Mouse (Mus musculus): ENCODE measurements around the gene Rsu1.

The Rsu1 gene

GRCm38 (mm10) chr2:13271165-13271957 is at the start of gene Rsu1:
Gene Rsu1, minus strand, starts transcription at chr2:13271415.
- DNase-seq = peak; percentile 79

- DNase-seq = no peak
Measured at GRCm38 (mm10) chr2:13303376-13303775, 32.2 kb upstream of the Rsu1 start.

- no peak for DNase-seq
Measured at GRCm38 (mm10) chr2:13299031-13299430, 27.8 kb upstream of the Rsu1 start.

GRCm38 (mm10) chr2:13297733-13298132 is 26.5 kb upstream of the Rsu1 start:
- no peak for DNase-seq

GRCm38 (mm10) chr2:13290661-13291060 is 19.4 kb upstream of the Rsu1 start:
- no peak for DNase-seq

- no peak for DNase-seq
Measured at GRCm38 (mm10) chr2:13290070-13290469, 18.9 kb upstream of the Rsu1 start.

- DNase-seq = no peak
Measured at GRCm38 (mm10) chr2:13278114-13278862, 7.1 kb upstream of the Rsu1 start.

- DNase-seq = no peak
Measured at GRCm38 (mm10) chr2:13275874-13276273, 4.7 kb upstream of the Rsu1 start.

- DNase-seq = no peak
Measured at GRCm38 (mm10) chr2:13270736-13271135, 479 bp downstream of the Rsu1 start.

GRCm38 (mm10) chr2:13268681-13269293 is 2.4 kb downstream of the Rsu1 start:
- DNase-seq = no peak

- no peak for DNase-seq
Measured at GRCm38 (mm10) chr2:13264875-13265274, 6.3 kb downstream of the Rsu1 start.

- DNase-seq = no peak
Measured at GRCm38 (mm10) chr2:13263150-13263549, 8.1 kb downstream of the Rsu1 start.

GRCm38 (mm10) chr2:13258606-13259005 is 12.6 kb downstream of the Rsu1 start:
- no peak for DNase-seq

- no peak for DNase-seq
Measured at GRCm38 (mm10) chr2:13240711-13241110, 30.5 kb downstream of the Rsu1 start.

- peak; percentile 35 for DNase-seq
Measured at GRCm38 (mm10) chr2:13237140-13237901, 33.9 kb downstream of the Rsu1 start.

- no peak for DNase-seq
Measured at GRCm38 (mm10) chr2:13235696-13236095, 35.5 kb downstream of the Rsu1 start.

GRCm38 (mm10) chr2:13234796-13235195 is 36.4 kb downstream of the Rsu1 start:
- no peak for DNase-seq

GRCm38 (mm10) chr2:13233902-13234301 is 37.3 kb downstream of the Rsu1 start:
- DNase-seq = no peak

- no peak for DNase-seq
Measured at GRCm38 (mm10) chr2:13233254-13233835, 37.9 kb downstream of the Rsu1 start.

GRCm38 (mm10) chr2:13232305-13232704 is 38.9 kb downstream of the Rsu1 start:
- DNase-seq = no peak

- DNase-seq = no peak
Measured at GRCm38 (mm10) chr2:13229686-13230085, 41.5 kb downstream of the Rsu1 start.

- no peak for DNase-seq
Measured at GRCm38 (mm10) chr2:13226031-13226430, 45.2 kb downstream of the Rsu1 start.

- DNase-seq = no peak
Measured at GRCm38 (mm10) chr2:13224546-13224945, 46.7 kb downstream of the Rsu1 start.

Measured in right cerebral cortex, postnatal 4 days (tissue).